Mouse (Mus musculus): ENCODE results near the gene 1810010H24Rik. TPM values are rescaled to one million over a fixed set of nuclear protein-coding genes. Genes with fewer than 3 reads are reported as not detected.
"Not testable (repeated sequence)": the region's sequence is repeated elsewhere in the genome, so short reads cannot be mapped to it uniquely, and the experiment has no call there.

Gene 1810010H24Rik
- polyA plus RNA-seq (2012): not detected in 2 replicates

- TF ChIP-seq TAL1 (IDR thresholded peaks at IDR 0.05; ENCODE audit: low read length) (no peak), GATA1 (IDR thresholded peaks at IDR 0.05; ENCODE audit: low read length) (no peak)
- peaks cover 79% of the 10 kb centered on the region for H3K27me3 ChIP-seq (ENCODE audit: control insufficient read depth)
- H3K36me3 ChIP-seq (ENCODE audit: control insufficient read depth): no peaks in the 10 kb centered on the region
- peaks cover 36% of the 10 kb centered on the region for H3K4me1 ChIP-seq (ENCODE audit: control insufficient read depth)
- peak within 1 kb of the TSS; percentile 51 for H3K4me3 ChIP-seq (replicated peaks)
- peaks cover 4% of the 10 kb centered on the region; the same call in 1 of the 2 replicates for H3K9me3 ChIP-seq (ENCODE audit: control insufficient read depth, low read length)
These were observed at the start of gene 1810010H24Rik for GRCm38 (mm10) chr11:107025411-107026321. 1810010H24Rik (plus strand) TSS chr11:107025681.

- H3K4me1 ChIP-seq (ENCODE audit: control insufficient read depth): no peaks in the 10 kb centered on the region; the same call in 1 of the 2 replicates
- TF ChIP-seq TAL1 (IDR thresholded peaks at IDR 0.05; ENCODE audit: low read length): no peak
- no peak for TF ChIP-seq GATA1 (IDR thresholded peaks at IDR 0.05; ENCODE audit: low read length)
- no peaks in the 10 kb centered on the region for H3K27me3 ChIP-seq (ENCODE audit: control insufficient read depth)
- H3K9me3 ChIP-seq (ENCODE audit: control insufficient read depth, low read length): no peaks in the 10 kb centered on the region
- no peak overlapping the region for H3K4me3 ChIP-seq (replicated peaks)
- H3K36me3 ChIP-seq (ENCODE audit: control insufficient read depth): no peaks in the 10 kb centered on the region; the same call in 1 of the 2 replicates
These were observed 49.3 kb upstream of the 1810010H24Rik start for GRCm38 (mm10) chr11:106976194-106976593.

- no peak overlapping the region for H3K4me3 ChIP-seq (replicated peaks)
- TF ChIP-seq GATA1 (IDR thresholded peaks at IDR 0.05; ENCODE audit: low read length) (no peak), TAL1 (IDR thresholded peaks at IDR 0.05; ENCODE audit: low read length) (no peak)
- no peaks in the 10 kb centered on the region; the same call in 1 of the 2 replicates for H3K4me1 ChIP-seq (ENCODE audit: control insufficient read depth)
- peaks cover 27% of the 10 kb centered on the region for H3K36me3 ChIP-seq (ENCODE audit: control insufficient read depth)
- H3K9me3 ChIP-seq (ENCODE audit: control insufficient read depth, low read length): no peaks in the 10 kb centered on the region
- H3K27me3 ChIP-seq (ENCODE audit: control insufficient read depth): no peaks in the 10 kb centered on the region
These were observed 45.0 kb upstream of the 1810010H24Rik start for GRCm38 (mm10) chr11:106980455-106980854.

- Histone ChIP-seq H3K36me3 (ENCODE audit: control insufficient read depth) (peaks cover 39% of the 10 kb centered on the region), H3K27me3 (ENCODE audit: control insufficient read depth) (no peaks in the 10 kb centered on the region), H3K4me1 (ENCODE audit: control insufficient read depth) (no peaks in the 10 kb centered on the region; the same call in 1 of the 2 replicates), H3K4me3 (replicated peaks) (no peak overlapping the region), H3K9me3 (ENCODE audit: control insufficient read depth, low read length) (no peaks in the 10 kb centered on the region)
- TF ChIP-seq GATA1 (IDR thresholded peaks at IDR 0.05; ENCODE audit: low read length) (no peak), TAL1 (IDR thresholded peaks at IDR 0.05; ENCODE audit: low read length) (no peak)
These were observed 43.7 kb upstream of the 1810010H24Rik start for GRCm38 (mm10) chr11:106981787-106982186.

- Histone ChIP-seq H3K27me3 (ENCODE audit: control insufficient read depth) (no peaks in the 10 kb centered on the region), H3K9me3 (ENCODE audit: control insufficient read depth, low read length) (no peaks in the 10 kb centered on the region), H3K36me3 (ENCODE audit: control insufficient read depth) (peaks cover 45% of the 10 kb centered on the region), H3K4me1 (ENCODE audit: control insufficient read depth) (no peaks in the 10 kb centered on the region; the same call in 1 of the 2 replicates), H3K4me3 (replicated peaks) (no peak overlapping the region)
- TF ChIP-seq GATA1 (IDR thresholded peaks at IDR 0.05; ENCODE audit: low read length) (no peak), TAL1 (IDR thresholded peaks at IDR 0.05; ENCODE audit: low read length) (no peak)
These were observed 43.1 kb upstream of the 1810010H24Rik start for GRCm38 (mm10) chr11:106982351-106982750.

GRCm38 (mm10) chr11:106985979-106986604, 39.4 kb upstream of the 1810010H24Rik start:
- not testable (repeated sequence) for H3K4me3 ChIP-seq (replicated peaks); H3K27me3 ChIP-seq (ENCODE audit: control insufficient read depth); H3K9me3 ChIP-seq (ENCODE audit: control insufficient read depth, low read length); H3K4me1 ChIP-seq (ENCODE audit: control insufficient read depth)
- peaks cover 81% of the 10 kb centered on the region for H3K36me3 ChIP-seq (ENCODE audit: control insufficient read depth)

GRCm38 (mm10) chr11:106987384-106987783, 38.1 kb upstream of the 1810010H24Rik start:
- H3K27me3 ChIP-seq (ENCODE audit: control insufficient read depth): no peaks in the 10 kb centered on the region
- TF ChIP-seq GATA1 (IDR thresholded peaks at IDR 0.05; ENCODE audit: low read length): no peak
- no peak for TF ChIP-seq TAL1 (IDR thresholded peaks at IDR 0.05; ENCODE audit: low read length)
- no peak overlapping the region for H3K4me3 ChIP-seq (replicated peaks)
- peaks cover 91% of the 10 kb centered on the region for H3K36me3 ChIP-seq (ENCODE audit: control insufficient read depth)
- H3K4me1 ChIP-seq (ENCODE audit: control insufficient read depth): peaks cover 7% of the 10 kb centered on the region; the same call in 1 of the 2 replicates
- no peaks in the 10 kb centered on the region for H3K9me3 ChIP-seq (ENCODE audit: control insufficient read depth, low read length)

GRCm38 (mm10) chr11:106994246-106995085, 31.0 kb upstream of the 1810010H24Rik start:
- peaks cover 96% of the 10 kb centered on the region for H3K36me3 ChIP-seq (ENCODE audit: control insufficient read depth)
- H3K27me3 ChIP-seq (ENCODE audit: control insufficient read depth): no peaks in the 10 kb centered on the region
- peaks cover 45% of the 10 kb centered on the region for H3K4me1 ChIP-seq (ENCODE audit: control insufficient read depth)
- H3K9me3 ChIP-seq (ENCODE audit: control insufficient read depth, low read length): no peaks in the 10 kb centered on the region; the same call in 1 of the 2 replicates
- peak overlapping the region; percentile 25 for H3K4me3 ChIP-seq (replicated peaks)
- TF ChIP-seq GATA1 (IDR thresholded peaks at IDR 0.05; ENCODE audit: low read length) (no peak), TAL1 (IDR thresholded peaks at IDR 0.05; ENCODE audit: low read length) (no peak)

- peaks cover 75% of the 10 kb centered on the region for H3K36me3 ChIP-seq (ENCODE audit: control insufficient read depth)
These were observed 29.0 kb upstream of the 1810010H24Rik start for GRCm38 (mm10) chr11:106996492-106996891.

More at GRCm38 (mm10) chr11:106996492-106996891, 29.0 kb upstream of the 1810010H24Rik start:
- not testable (repeated sequence) for H3K27me3 ChIP-seq (ENCODE audit: control insufficient read depth); H3K9me3 ChIP-seq (ENCODE audit: control insufficient read depth, low read length)
- Histone ChIP-seq H3K4me1 (ENCODE audit: control insufficient read depth) (peaks cover 49% of the 10 kb centered on the region), H3K4me3 (replicated peaks) (peak overlapping the region; percentile 79)
